Mouse (Mus musculus): ENCODE data around the gene Kcnn1. TPM values are rescaled to one million over a fixed set of nuclear protein-coding genes. Genes with fewer than 3 reads are reported as not detected.
A peak's percentile ranks its signal among the peaks of the same experiment; 100 is the strongest.

The Kcnn1 gene
- total and polyA plus RNA-seq, 3 experiments: 0.03 to 0.22 TPM; not detected in 1

GRCm38 (mm10) chr8:70868559-70869198, 5.6 kb upstream of the Kcnn1 start:
- Histone ChIP-seq H3K9me3 (replicated peaks) (no peaks in the 10 kb centered on the region), H3K36me3 (replicated peaks) (peaks cover 52% of the 10 kb centered on the region), H3K4me1 (ENCODE audit: insufficient read depth, low read depth, low read length) (peaks cover 69% of the 10 kb centered on the region), H3K27me3 (ENCODE audit: insufficient read depth, low read length) (peaks cover 14% of the 10 kb centered on the region), H3K4me3 (ENCODE audit: low read depth, low read length) (no peak overlapping the region; the same call in 1 of the 2 replicates)
- DNase-seq (ENCODE audit: low spot score) (no peak), ATAC-seq (ENCODE audit: extremely low read depth, insufficient number of reproducible peaks, low FRiP score, poor library complexity, severe bottlenecking) (no peak)
- TF ChIP-seq TAL1 (conservative IDR thresholded peaks at IDR 0.05; ENCODE audit: low read depth, low read length) (no peak), GATA1 (IDR thresholded peaks at IDR 0.05; ENCODE audit: borderline replicate concordance, low read length) (no peak), CTCF (IDR thresholded peaks at IDR 0.05; ENCODE audit: low read depth, low read length) (no peak), GATA2 (IDR thresholded peaks at IDR 0.05; ENCODE audit: borderline replicate concordance, low read depth, low read length) (no peak)

- no peak for DNase-seq (ENCODE audit: low spot score)
- no peak for ATAC-seq (ENCODE audit: extremely low read depth, insufficient number of reproducible peaks, low FRiP score, poor library complexity, severe bottlenecking)
- Histone ChIP-seq H3K36me3 (replicated peaks) (peaks cover 46% of the 10 kb centered on the region), H3K27me3 (ENCODE audit: insufficient read depth, low read length) (peaks cover 35% of the 10 kb centered on the region), H3K9me3 (replicated peaks) (no peaks in the 10 kb centered on the region), H3K4me3 (ENCODE audit: low read depth, low read length) (no peak overlapping the region), H3K4me1 (ENCODE audit: insufficient read depth, low read depth, low read length) (peaks cover 70% of the 10 kb centered on the region)
- TF ChIP-seq GATA2 (IDR thresholded peaks at IDR 0.05; ENCODE audit: borderline replicate concordance, low read depth, low read length) (no peak), GATA1 (IDR thresholded peaks at IDR 0.05; ENCODE audit: borderline replicate concordance, low read length) (no peak), TAL1 (conservative IDR thresholded peaks at IDR 0.05; ENCODE audit: low read depth, low read length) (no peak), POLR2AphosphoS5 (IDR thresholded peaks at IDR 0.05; ENCODE audit: insufficient replicate concordance, low read depth, low read length) (no peak), CTCF (IDR thresholded peaks at IDR 0.05; ENCODE audit: low read depth, low read length) (no peak)
Measured at GRCm38 (mm10) chr8:70866566-70866965, 3.5 kb upstream of the Kcnn1 start.

GRCm38 (mm10) chr8:70866001-70866520, 3.0 kb upstream of the Kcnn1 start:
- TF ChIP-seq TAL1 (conservative IDR thresholded peaks at IDR 0.05; ENCODE audit: low read depth, low read length): no peak
- TF ChIP-seq POLR2AphosphoS5 (IDR thresholded peaks at IDR 0.05; ENCODE audit: insufficient replicate concordance, low read depth, low read length): no peak
- no peak for TF ChIP-seq GATA1 (IDR thresholded peaks at IDR 0.05; ENCODE audit: borderline replicate concordance, low read length)
- TF ChIP-seq GATA2 (IDR thresholded peaks at IDR 0.05; ENCODE audit: borderline replicate concordance, low read depth, low read length): no peak
- TF ChIP-seq CTCF (IDR thresholded peaks at IDR 0.05; ENCODE audit: low read depth, low read length): no peak
- Histone ChIP-seq H3K36me3 (replicated peaks) (peaks cover 41% of the 10 kb centered on the region), H3K4me1 (ENCODE audit: insufficient read depth, low read depth, low read length) (peaks cover 65% of the 10 kb centered on the region), H3K27me3 (ENCODE audit: insufficient read depth, low read length) (peaks cover 40% of the 10 kb centered on the region), H3K9me3 (replicated peaks) (no peaks in the 10 kb centered on the region), H3K4me3 (ENCODE audit: low read depth, low read length) (peak overlapping the region; percentile 75; the same call in 1 of the 2 replicates)
- DNase-seq (ENCODE audit: low spot score) (no peak), ATAC-seq (ENCODE audit: extremely low read depth, insufficient number of reproducible peaks, low FRiP score, poor library complexity, severe bottlenecking) (no peak)

GRCm38 (mm10) chr8:70865350-70866000, 2.4 kb upstream of the Kcnn1 start:
- peak overlapping the region; percentile 75 for H3K4me3 ChIP-seq (ENCODE audit: low read depth, low read length)
- peak; percentile 93 for DNase-seq (ENCODE audit: low spot score)
- H3K27me3 ChIP-seq (ENCODE audit: insufficient read depth, low read length): peaks cover 40% of the 10 kb centered on the region
- peaks cover 36% of the 10 kb centered on the region for H3K36me3 ChIP-seq (replicated peaks)
- H3K4me1 ChIP-seq (ENCODE audit: insufficient read depth, low read depth, low read length): peaks cover 61% of the 10 kb centered on the region
- TF ChIP-seq CTCF (IDR thresholded peaks at IDR 0.05; ENCODE audit: low read depth, low read length) (no peak), GATA1 (IDR thresholded peaks at IDR 0.05; ENCODE audit: borderline replicate concordance, low read length) (no peak), GATA2 (IDR thresholded peaks at IDR 0.05; ENCODE audit: borderline replicate concordance, low read depth, low read length) (no peak), TAL1 (conservative IDR thresholded peaks at IDR 0.05; ENCODE audit: low read depth, low read length) (no peak), POLR2AphosphoS5 (IDR thresholded peaks at IDR 0.05; ENCODE audit: insufficient replicate concordance, low read depth, low read length) (no peak)
- ATAC-seq (ENCODE audit: extremely low read depth, insufficient number of reproducible peaks, low FRiP score, poor library complexity, severe bottlenecking): peak; percentile 77
- H3K9me3 ChIP-seq (replicated peaks): no peaks in the 10 kb centered on the region

GRCm38 (mm10) chr8:70864712-70865221, 1.7 kb upstream of the Kcnn1 start:
- TF ChIP-seq POLR2AphosphoS5 (IDR thresholded peaks at IDR 0.05; ENCODE audit: insufficient replicate concordance, low read depth, low read length): no peak
- TF ChIP-seq CTCF (IDR thresholded peaks at IDR 0.05; ENCODE audit: low read depth, low read length): no peak
- no peak for TF ChIP-seq GATA2 (IDR thresholded peaks at IDR 0.05; ENCODE audit: borderline replicate concordance, low read depth, low read length)
- peaks cover 58% of the 10 kb centered on the region for H3K4me1 ChIP-seq (ENCODE audit: insufficient read depth, low read depth, low read length)
- ATAC-seq (ENCODE audit: extremely low read depth, insufficient number of reproducible peaks, low FRiP score, poor library complexity, severe bottlenecking) (no peak), DNase-seq (ENCODE audit: low spot score) (no peak)
- no peaks in the 10 kb centered on the region for H3K9me3 ChIP-seq (replicated peaks)
- peak overlapping the region; percentile 75 for H3K4me3 ChIP-seq (ENCODE audit: low read depth, low read length)
- peaks cover 40% of the 10 kb centered on the region for H3K27me3 ChIP-seq (ENCODE audit: insufficient read depth, low read length)
- H3K36me3 ChIP-seq (replicated peaks): peaks cover 31% of the 10 kb centered on the region
